Mouse (Mus musculus) Muller cell, postnatal 12 days (primary cell): ENCODE data around the gene Kctd21.

Experiments used
- DNase-seq: peaks from one replicate; pipeline ENCODE4 v3.0.0-alpha.2; 2015; ENCODE audit errors: inconsistent ontology term

The Kctd21 gene

DNA sequence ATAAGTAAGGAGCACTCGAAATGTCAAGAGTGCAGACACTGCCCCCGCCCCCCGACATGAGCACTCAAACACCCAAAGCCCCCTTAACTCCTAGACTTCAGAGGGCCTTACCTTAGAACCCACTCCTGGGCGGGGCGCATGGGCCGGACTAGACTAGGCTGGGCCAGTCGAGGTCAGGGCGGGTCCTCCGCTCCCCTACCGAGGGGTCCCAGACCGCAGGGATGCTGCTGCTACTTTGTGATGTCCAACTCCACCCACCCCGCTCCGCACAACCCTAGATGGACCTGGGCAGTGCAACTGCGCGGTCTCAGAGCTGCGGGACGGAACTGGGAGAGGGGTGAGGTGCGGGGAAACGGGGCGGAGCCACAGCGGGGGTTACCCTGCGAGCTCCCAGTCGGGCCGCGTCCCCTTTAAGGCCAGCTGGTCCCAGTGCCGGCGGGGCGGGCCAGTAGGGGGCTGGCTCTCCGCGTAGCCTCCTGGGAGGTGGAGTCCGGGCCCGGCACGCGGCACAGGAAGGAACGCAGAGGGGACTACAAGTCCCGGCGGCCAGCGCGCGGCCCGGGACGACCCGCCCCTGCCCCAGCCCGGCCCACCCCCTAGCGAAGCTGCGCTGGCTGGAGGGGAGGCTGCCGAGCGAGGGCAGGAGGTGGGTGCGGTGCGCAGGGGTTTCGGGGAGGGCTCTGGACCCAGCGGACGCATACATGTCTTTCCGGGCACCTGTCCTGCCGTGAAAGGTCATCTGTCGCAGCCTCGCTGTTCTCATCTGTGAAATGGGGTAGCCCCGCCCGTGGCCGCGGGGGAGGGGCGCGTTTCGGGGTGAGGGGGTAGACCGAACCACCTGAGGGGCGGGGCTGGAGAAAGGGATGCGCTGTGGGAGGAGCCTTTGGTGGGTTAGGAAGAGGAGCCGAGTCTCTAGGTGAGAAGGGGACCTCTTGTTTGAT lies at the start of gene Kctd21, which contains the start of gene Usp35:
TSS of gene Kctd21 (plus strand) at position 602 of the 941 bp plus-strand sequence.
TSS of gene Usp35 (minus strand) at position 295 of the 941 bp plus-strand sequence.
- DNase-seq: peak; percentile 98

DNA sequence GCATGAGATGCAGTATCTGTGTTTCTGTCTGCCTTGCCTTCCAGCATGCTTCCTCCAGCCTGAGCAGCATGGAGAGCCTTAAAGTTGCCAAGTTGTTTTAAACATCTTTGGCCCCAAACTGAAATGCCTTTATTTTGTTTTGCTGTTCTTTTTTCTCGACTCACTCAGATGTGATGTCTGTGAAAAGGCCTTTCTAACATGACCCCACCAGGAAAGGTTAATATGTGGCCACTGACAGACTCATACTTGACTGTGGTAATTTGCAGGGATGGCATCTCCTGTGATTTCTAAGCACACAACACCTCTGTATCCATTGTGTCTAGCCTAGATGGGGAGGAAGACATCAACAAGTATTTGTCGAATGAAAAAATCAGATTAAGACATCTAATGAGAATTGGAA lies 35.1 kb upstream of the Kctd21 start:
- DNase-seq: no peak

DNA sequence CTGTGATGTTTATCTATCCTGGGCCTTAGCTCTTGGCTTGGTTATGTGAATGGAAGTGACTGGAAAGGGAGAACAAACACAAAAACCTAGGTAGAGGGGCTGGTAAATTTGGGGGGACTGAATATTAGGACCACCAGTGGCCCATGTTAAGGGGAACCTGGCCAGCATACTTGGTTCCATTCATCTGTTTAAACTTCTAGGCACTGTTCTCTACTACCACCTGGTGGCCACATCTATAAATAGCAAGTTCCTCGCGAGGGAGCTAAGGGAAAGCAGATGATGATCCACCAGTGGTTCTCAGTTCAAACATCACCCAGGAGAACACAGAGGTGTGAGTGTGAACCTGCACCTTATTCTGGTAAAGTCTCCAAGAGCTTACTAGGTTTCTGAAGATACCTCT lies 34.7 kb upstream of the Kctd21 start:
- DNase-seq: peak; percentile 48

DNA sequence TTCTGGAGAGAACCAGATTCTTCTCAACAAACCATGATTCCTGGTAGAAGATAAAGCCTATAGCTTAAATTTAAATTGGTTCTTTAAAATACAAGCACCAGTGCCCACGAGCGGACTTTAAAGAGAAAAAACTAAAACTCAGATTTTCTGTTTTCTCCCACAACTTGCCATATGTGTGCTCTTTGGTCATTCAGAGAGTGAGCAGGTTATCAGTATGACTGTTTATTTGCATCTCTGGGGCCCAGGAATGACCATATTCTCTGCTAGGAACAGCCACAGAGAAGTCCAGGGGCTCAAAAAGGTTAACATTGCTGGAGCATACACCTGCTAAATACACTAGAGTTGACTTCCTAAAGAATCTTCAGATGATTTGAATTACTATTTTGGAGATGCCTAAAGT lies 33.8 kb upstream of the Kctd21 start:
- DNase-seq: no peak

DNA sequence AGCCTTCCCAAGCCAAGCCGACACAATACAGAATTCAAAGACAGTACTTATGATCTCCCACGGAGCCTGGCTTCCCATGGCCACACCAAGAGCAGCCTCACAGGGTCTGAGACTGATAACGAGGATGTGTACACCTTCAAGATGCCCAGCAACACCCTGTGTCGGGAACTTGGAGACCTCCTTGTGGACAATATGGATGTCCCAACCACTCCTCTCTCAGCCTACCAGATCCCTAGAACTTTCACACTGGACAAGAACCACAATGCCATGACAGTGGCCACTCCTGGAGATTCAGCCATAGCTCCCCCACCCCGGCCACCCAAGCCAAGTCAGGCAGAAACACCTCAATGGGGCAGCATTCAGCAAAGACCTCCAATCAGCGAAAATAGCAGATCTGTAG lies 33.2 kb upstream of the Kctd21 start:
- no peak for DNase-seq

DNA sequence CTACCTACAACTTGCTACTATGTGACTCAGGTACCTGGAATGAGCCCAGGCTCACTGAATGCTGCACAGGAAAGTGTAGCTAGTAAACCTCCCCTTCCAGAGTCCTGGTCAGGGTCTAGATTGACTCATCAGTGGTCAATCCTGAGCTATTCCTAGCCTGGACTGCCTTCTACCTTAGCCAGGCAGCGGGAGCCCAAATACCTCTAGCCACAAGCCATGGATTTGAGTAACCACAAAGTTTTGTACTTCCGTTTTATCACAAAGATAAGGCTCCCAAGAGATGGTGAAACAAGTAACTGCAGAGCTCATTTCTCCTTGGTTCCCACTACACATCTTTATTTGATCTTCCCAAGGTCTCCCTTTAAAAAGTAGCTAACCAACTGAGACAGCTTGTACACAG lies 31.2 kb upstream of the Kctd21 start:
- DNase-seq: no peak

DNA sequence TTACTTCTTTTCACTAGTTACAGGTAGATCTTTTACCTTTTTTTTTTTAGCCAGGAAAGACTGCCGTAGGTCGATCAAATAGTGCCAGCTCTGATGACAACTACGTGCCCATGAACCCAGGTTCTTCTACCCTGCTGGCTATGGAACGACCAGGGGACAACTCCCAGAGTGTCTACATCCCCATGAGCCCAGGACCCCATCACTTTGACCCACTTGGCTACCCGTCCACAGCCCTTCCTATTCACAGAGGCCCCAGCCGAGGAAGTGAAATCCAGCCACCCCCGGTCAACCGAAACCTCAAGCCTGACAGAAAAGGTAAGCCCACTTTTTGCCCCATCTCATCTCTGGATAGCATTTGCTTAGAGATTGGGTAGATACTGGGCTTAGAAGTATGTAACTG lies 30.8 kb upstream of the Kctd21 start:
- DNase-seq: no peak

DNA sequence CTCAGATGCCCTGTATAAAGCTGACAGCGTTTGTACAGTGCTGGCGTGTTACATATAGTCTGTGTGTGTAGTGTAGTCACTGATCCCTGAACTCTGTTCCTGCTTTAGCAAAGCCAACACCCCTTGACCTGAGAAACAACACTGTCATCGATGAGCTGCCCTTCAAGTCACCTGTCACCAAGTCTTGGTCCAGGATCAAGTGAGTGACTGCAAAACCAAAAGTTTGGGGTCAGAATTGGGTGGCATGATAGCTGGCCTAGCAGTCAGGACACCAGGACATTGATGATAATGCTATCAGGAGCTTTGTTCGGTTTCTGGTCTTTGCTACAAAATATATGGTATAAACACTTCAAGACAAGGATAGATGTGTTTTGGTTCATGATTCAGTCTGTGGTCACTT lies 29.9 kb upstream of the Kctd21 start:
- DNase-seq: no peak

DNA sequence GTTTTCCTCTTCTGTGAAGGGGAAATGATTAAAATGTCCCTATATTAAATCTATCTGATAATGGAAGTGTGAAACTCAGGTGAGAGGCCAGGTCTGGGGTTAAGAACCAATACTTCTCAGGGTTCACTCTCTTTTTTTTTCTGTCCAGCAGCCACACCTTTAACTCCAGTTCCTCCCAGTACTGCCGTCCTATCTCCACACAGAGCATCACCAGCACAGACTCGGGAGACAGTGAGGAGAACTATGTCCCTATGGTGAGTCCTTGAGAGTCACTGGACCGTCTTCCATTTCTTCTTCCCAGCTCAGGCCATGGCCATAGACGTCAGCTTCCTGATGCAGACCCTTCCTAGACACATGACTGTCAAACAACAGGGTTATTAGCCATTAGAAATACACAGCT lies 29.3 kb upstream of the Kctd21 start:
- no peak for DNase-seq

DNA sequence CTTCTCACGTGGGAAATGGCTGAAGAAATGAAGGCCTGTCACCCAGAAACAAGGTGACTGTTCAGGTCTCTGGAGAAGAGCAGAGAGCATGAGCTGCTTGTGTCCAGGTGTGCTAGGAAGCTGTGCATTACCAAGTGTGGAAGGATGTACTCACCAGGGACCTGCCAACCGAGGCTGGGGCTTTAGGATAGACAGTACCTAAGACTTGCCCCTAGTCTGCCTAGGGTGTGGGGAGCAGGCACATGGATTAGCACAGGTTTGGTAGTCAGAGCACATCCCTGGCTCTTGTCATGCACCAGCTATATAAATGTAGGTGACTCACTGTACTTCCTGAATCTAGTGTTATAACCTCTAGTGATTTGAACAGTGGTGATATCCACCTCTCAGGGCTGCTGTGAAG lies 28.5 kb upstream of the Kctd21 start:
- DNase-seq: no peak

DNA sequence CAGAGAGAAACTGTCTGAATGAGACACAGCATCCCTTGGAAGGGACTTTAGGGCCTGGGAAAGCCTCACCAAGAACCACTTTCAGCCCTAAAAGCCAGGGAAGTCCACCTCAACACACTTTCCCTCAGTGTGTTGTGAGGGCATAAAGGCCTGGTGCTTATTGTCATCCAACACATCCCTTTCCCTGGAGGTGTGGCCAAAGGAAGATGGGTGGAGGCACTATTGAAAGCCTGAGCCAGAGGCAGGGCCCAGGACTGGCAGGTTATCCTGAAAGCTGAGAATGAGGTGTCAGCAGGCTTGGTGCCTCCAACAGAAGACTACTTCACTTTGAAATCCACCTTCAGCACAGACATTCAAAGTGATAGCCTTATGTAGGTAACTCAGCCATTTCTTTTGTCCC lies 27.7 kb upstream of the Kctd21 start:
- DNase-seq: no peak

DNA sequence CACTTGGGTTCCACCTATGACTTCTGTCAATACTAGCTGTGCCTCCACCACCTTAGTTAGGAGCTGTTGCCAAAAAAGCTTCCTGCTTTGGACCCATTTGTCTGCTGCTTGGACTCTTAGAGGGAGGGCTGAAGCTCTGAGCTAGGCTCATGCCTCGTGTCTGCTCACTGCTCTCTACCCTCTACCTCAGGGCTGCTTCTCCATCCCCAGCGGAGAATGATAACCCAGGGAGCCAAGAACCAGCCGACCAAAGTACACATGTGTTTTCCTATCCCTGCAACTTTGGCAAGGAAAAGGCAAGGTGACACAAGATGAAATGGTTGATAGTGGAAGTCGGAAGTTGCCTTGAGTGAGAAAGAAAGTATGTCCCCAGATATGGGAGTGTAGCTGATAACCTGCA lies 26.9 kb upstream of the Kctd21 start:
- no peak for DNase-seq

DNA sequence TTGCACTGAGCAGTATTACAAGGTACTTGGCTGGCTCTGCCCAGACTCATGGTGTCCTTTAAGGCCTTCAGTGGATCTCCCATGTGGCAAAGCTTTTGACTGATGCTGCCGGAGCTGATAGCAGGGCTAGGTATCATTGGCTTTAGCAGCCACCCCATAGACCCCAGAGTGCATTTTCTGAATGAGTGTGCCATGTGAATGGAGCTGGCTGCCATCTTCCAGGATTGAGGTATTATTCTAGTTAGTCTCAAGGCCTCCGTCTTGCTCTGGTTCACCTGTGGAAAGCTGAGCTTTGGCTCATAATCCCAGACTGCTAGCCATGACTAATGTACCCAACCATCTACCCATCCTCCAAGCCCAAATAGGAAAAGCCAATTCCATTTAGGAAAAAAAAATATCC lies 25.3 kb upstream of the Kctd21 start:
- DNase-seq: no peak

DNA sequence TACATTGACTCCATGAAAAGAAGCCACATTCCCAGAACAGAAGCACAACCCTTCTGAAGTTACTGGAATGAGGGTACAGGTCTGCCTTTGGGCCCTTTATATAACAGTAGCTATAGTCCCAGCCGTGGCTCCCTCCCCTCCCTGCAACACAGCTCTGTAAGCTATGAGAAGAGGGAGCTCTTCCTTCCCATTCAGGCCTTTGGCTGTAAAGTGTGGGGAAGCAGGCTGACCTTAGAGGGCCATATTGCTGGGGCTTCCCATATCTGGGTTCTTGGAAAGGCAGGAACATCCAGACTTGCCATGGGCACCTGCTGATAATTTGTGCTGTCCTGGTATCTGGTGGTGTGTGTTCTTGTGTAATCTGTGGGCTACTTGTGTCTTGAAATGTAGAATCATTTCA lies 24.6 kb upstream of the Kctd21 start:
- no peak for DNase-seq

DNA sequence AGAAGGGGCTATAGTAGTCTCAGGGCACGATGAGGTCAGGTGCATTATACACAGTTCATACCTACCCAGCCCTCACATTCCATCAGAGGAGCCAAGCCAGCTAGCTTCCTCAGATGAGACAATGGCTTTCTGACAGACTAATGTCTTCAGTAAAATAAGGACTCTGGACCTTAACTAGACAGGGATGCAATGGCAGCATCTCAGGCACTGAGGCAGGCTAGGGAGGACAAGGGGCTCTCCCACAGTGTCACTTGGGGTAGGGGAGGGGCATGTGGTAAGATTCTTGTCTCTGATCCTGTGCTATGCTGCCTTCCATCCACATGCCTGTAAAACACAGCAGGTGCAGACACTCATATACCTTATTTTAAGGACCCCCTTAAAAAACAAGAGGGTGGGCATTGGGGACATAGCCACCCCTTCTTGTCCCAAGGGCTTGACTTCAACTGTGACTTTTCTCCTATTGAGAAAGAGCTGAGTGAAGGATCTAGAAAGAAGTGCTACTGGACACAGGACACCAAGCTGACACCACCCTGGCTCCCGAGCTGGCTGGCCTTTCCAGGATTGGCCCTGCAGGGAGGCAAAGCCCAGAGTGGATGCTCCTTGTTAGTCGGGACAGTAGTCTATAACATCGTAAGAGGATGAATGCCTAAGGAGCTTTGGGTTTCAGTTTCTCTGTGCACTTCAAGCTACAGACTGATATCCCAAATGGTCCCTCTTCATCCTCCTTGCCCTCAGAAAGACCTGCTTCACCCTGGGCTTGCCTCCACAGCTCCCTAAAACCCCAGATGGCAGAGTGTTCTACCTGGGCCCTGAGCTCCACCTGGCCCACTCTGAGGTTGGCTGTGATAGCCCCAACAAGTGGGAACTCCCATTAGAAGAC lies 22.4 kb upstream of the Kctd21 start:
- no peak for DNase-seq

DNA sequence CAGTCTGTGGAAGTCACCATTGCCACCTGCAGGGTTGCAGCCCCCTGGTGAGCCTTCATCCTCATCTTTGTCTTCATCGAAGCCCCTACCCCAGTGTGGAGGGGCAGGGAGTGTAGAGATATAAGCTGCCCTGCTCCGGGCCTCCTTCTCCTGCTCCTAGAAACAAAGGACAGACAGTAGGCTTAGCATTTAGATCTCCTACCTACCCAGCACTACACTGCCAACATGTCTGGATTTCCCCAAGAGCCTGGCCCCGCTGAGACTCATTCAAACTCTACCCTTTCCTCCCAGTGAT lies 21.8 kb upstream of the Kctd21 start:
- no peak for DNase-seq

DNA sequence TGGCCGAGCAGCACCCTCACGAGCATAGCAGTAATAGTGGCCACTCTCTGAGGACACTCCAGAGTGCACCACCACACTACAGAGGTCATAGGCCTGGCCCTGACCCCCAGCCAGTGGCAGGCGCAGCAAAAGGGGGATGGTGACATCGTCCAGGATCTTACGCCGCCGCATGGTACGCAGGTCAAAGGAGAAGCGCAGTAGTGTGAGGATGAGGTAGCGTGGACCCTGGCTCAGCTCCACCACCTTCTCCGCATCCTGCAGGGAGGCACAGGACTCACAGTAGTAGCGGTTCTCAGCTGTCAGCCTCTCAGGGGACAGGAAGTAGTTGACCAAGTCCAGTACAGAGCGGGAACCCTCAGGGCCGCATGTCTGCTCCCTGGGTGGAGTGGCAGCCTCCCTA lies 20.5 kb upstream of the Kctd21 start:
- no peak for DNase-seq

DNA sequence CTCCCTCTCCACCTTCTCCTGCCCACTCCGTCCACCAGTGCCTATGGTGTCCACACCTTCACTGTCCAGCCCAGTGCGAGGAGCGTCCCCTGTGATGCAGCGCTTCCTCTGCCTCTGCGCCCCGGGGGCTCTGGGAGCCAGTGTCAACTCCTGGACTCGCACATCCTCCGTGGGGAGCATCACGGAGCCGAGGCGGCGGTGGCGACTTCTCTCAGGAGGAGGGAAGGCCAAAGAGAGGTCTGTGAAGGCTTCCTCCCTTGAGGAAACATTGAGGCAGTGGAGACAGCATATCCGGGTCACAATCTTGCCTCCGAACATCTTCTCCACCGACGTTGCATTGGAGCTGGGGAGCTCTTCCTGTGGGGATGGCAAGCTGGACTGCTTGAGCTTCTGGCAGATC lies 19.9 kb upstream of the Kctd21 start:
- no peak for DNase-seq

DNA sequence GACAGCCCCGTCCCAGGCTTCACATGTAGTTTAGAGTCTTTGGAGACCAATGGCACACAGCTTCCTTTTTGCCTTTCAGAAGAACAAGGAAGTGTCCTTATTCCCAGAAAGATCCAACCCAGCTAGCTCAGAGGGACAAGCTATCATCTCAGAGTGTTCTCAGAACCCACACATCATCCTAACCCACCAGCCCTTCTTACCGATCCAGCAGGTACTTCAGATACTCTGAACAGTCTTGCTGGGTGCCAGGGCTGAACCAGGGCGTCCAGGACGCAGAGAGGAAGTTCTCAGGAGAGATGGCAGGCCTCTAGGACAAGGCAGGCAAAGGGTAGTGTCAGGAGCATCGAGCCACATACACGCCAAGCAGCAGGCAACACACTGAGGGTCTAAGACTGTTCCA lies 19.3 kb upstream of the Kctd21 start:
- no peak for DNase-seq

DNA sequence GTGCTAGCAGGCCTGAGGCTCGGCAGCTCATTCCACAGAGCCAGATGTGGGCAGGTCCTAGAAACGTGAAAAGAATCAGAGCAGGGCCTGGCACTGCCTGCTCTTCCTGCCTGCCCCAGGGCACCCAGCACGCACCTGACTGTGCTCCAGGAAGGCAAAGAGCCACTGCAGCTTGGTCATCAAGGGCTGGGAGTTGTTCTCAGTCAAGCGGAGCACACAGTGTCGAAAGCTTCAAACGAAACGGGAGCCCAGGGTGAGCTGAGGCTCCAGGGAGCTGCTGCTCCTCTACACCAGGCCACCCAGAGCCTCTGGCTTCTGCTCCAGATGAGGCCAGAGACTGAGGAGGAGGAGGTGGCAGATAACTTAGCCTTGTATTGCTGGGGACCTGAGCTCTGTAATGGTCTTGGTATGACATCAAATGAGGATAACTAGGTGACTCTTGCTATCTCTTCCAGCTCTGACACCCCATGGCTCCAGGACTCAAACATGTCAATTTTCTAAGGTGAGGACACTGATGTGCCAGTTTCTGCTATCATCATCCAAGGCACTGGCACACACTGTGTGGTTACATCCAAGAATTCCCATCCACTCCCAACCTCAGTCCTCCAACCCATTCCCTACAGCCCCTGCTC lies 18.6 kb upstream of the Kctd21 start:
- no peak for DNase-seq

DNA sequence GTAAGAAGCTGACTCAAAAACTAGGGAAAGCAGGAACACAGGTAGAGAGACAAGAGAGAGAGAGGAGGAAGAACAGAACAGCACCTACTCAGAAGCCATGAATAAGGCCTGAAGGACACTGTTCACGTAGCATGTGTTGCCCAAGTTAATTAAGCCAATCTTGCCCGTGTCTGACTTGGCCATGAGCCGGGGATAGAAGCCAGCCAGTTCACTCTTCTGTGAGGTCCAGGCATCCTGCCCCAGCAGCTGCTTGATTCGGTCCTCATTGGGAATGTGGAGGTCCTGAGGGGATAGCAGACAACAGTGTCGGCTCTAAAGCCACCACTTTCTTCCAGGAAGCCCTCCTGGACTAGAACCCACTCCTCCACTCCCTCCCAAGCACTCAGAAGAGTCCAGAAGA lies 17.5 kb upstream of the Kctd21 start:
- DNase-seq: no peak

DNA sequence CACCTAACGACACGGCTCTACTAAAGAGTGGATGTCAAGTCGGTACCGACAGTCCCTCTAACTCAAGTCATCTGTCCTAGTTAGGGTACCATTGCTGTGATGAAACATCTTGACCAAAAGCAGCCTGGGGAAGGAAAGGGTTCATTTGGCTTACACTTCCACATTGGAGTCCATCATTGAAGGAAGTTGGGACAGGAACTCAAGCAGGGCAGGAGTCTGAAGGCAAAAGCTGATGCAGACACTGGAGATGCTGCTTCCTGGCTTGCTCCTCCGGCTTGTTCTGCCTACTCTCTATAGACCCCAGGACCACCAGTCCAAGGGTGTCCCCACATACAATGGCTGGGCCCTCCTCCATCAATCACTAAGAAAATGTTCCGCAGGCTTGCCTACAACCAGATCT lies 16.5 kb upstream of the Kctd21 start:
- no peak for DNase-seq

DNA sequence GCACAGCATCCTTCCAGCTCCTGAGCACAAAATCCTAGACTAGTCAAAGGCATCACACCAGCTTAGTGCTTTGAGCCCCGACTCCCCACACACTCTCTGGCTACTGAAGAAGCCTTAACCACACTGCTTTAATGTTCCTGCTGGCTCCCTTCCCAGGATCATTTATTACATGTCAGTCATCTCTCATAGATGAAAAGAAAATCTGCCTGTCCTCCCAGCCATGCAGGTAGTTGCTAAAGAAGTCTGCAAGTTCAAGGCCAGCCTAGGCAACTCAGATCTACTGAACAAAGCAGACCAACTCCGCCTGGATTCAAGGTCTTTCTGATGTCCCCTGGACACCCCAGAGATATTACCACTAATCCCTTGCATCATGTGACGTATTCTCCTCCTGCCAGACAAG lies 14.4 kb upstream of the Kctd21 start:
- DNase-seq: no peak
